Comparison of ENCODE assay signal across 10 mouse cellular contexts in genomic region chr13:43239790-43240216, GRCm38 (mm10).
DNase-seq lines count a peak whose midpoint lies in the region; ATAC-seq lines count a peak whose summit lies in the region.
"Had no signal": no experiment of that assay in that cellular context is flagged by ENCODE, and none has a peak within 500 bp of the region (broad histone marks: within the 10 kb centered on the region; RNA-seq: fewer than 3 reads in every experiment).

No protein-coding gene starts in this region.

- H3K27ac ChIP-seq in kidney, embryonic 15.5 days = peak overlapping the region; percentile 60
- H3K27ac ChIP-seq: limb, embryonic 12.5 days had no signal

- WGBS in kidney, embryonic 15.5 days = 56% methylated on average over 11 of the region's 11 CpGs

- DNase-seq in adrenal gland, adult 2 months = peak; percentile 78
- DNase-seq in adrenal gland, postnatal 4 days (ENCODE audit: low spot score in 2 of 2) = no peak
- peak; percentile 22 for DNase-seq in ovary, adult 18-20 months (ENCODE audit: low spot score)
- no peak for DNase-seq in ovary, postnatal 36 days (ENCODE audit: low spot score)
- DNase-seq in skeletal muscle tissue, adult 2 months (ENCODE audit: low read depth, low spot score) = peak; percentile 65
- DNase-seq in embryo, embryonic 10.5 days (ENCODE audit: low spot score) = no peak
- DNase-seq in testis, postnatal 14 days (ENCODE audit: low spot score) = no peak

- no peak for ATAC-seq in kidney, embryonic 15.5 days (replicated peaks; ENCODE audit: low FRiP score)

- no peaks in the 10 kb centered on the region for H3K36me3 ChIP-seq in kidney, embryonic 15.5 days
- H3K36me3 ChIP-seq: limb, embryonic 12.5 days had no signal

- H3K4me3 ChIP-seq in kidney, embryonic 15.5 days (replicated peaks) = no peak overlapping the region
- H3K4me3 ChIP-seq: limb, embryonic 12.5 days had no signal

- no peak overlapping the region for H3K4me2 ChIP-seq in kidney, embryonic 15.5 days
- H3K4me2 ChIP-seq: limb, embryonic 12.5 days had no signal

- no peak overlapping the region for H3K9ac ChIP-seq in kidney, embryonic 15.5 days
- H3K9ac ChIP-seq: limb, embryonic 12.5 days had no signal

- H3K27me3 ChIP-seq in kidney, embryonic 15.5 days = no peaks in the 10 kb centered on the region
- H3K27me3 ChIP-seq: CH12.LX; limb, embryonic 12.5 days had no signal

- H3K9me3 ChIP-seq in kidney, embryonic 15.5 days (replicated peaks) = no peaks in the 10 kb centered on the region
- H3K9me3 ChIP-seq: limb, embryonic 12.5 days had no signal

- H3K4me1 ChIP-seq in kidney, embryonic 15.5 days = peaks cover 39% of the 10 kb centered on the region

Comparison
In these comparisons a context has a peak if more than half of its experiments do, and no peak if none do; other contexts are left out.
1. DNase-seq: peak in adrenal gland, adult 2 months (single experiment), ovary, adult 18-20 months (single experiment) and skeletal muscle tissue, adult 2 months (single experiment); none in adrenal gland, postnatal 4 days (0 of 2), ovary, postnatal 36 days (single experiment), embryo, embryonic 10.5 days (single experiment) and testis, postnatal 14 days (single experiment).